Mouse (Mus musculus): ENCODE results near the gene Trmt10a. TPM values are rescaled to one million over a fixed set of nuclear protein-coding genes. Genes with fewer than 3 reads are reported as not detected.

Gene Trmt10a
- polyA plus RNA-seq, 1 experiment from 2014 or later = 9.4 TPM

GRCm38 (mm10) chr3:138182019-138182418 lies 38.8 kb downstream of the Trmt10a start:
- no peak for ATAC-seq

GRCm38 (mm10) chr3:138183371-138183770 lies 40.1 kb downstream of the Trmt10a start:
- H3K9ac ChIP-seq (ENCODE audit: low read depth, low read length) = no peak overlapping the region
- no peak overlapping the region for H3K4me3 ChIP-seq (ENCODE audit: low read length)
- H3K36me3 ChIP-seq (ENCODE audit: control insufficient read depth, insufficient read depth, low read length) = no peaks in the 10 kb centered on the region
- no peak for ATAC-seq
- no peaks in the 10 kb centered on the region for H3K27me3 ChIP-seq (replicated peaks; ENCODE audit: control insufficient read depth, insufficient read depth, low read length)
- no peak overlapping the region for H3K4me2 ChIP-seq (ENCODE audit: low read depth, low read length)
- H3K27ac ChIP-seq (ENCODE audit: low read length) = no peak overlapping the region
- WGBS = 82% methylated on average over 7 of the region's 7 CpGs
- no peaks in the 10 kb centered on the region for H3K9me3 ChIP-seq (ENCODE audit: control insufficient read depth, low read length)
- no peaks in the 10 kb centered on the region for H3K4me1 ChIP-seq (ENCODE audit: control insufficient read depth, insufficient read depth, low read length)

More at GRCm38 (mm10) chr3:138182019-138182418, 38.8 kb downstream of the Trmt10a start:
- Histone ChIP-seq H3K4me3 (ENCODE audit: low read length) (no peak overlapping the region), H3K27ac (ENCODE audit: low read length) (no peak overlapping the region), H3K9me3 (ENCODE audit: control insufficient read depth, low read length) (no peaks in the 10 kb centered on the region), H3K27me3 (replicated peaks; ENCODE audit: control insufficient read depth, insufficient read depth, low read length) (no peaks in the 10 kb centered on the region), H3K4me2 (ENCODE audit: low read depth, low read length) (no peak overlapping the region), H3K36me3 (ENCODE audit: control insufficient read depth, insufficient read depth, low read length) (no peaks in the 10 kb centered on the region), H3K9ac (ENCODE audit: low read depth, low read length) (no peak overlapping the region), H3K4me1 (ENCODE audit: control insufficient read depth, insufficient read depth, low read length) (no peaks in the 10 kb centered on the region)
- WGBS = 88% methylated on average over 2 of the region's 2 CpGs

GRCm38 (mm10) chr3:138185290-138185689 lies 42.0 kb downstream of the Trmt10a start:
- no peak overlapping the region for H3K9ac ChIP-seq (ENCODE audit: low read depth, low read length)
- no peak overlapping the region for H3K4me2 ChIP-seq (ENCODE audit: low read depth, low read length)
- H3K4me3 ChIP-seq (ENCODE audit: low read length) = no peak overlapping the region
- 47% methylated on average over 4 of the region's 4 CpGs for WGBS
- no peaks in the 10 kb centered on the region for H3K9me3 ChIP-seq (ENCODE audit: control insufficient read depth, low read length)
- no peaks in the 10 kb centered on the region for H3K4me1 ChIP-seq (ENCODE audit: control insufficient read depth, insufficient read depth, low read length)
- no peaks in the 10 kb centered on the region for H3K36me3 ChIP-seq (ENCODE audit: control insufficient read depth, insufficient read depth, low read length)
- no peaks in the 10 kb centered on the region for H3K27me3 ChIP-seq (replicated peaks; ENCODE audit: control insufficient read depth, insufficient read depth, low read length)
- H3K27ac ChIP-seq (ENCODE audit: low read length) = no peak overlapping the region
- ATAC-seq = peak; percentile 48

- ATAC-seq = no peak
- Histone ChIP-seq H3K27ac (ENCODE audit: low read length) (no peak overlapping the region), H3K4me2 (ENCODE audit: low read depth, low read length) (no peak overlapping the region), H3K27me3 (replicated peaks; ENCODE audit: control insufficient read depth, insufficient read depth, low read length) (no peaks in the 10 kb centered on the region), H3K36me3 (ENCODE audit: control insufficient read depth, insufficient read depth, low read length) (no peaks in the 10 kb centered on the region), H3K9me3 (ENCODE audit: control insufficient read depth, low read length) (no peaks in the 10 kb centered on the region), H3K9ac (ENCODE audit: low read depth, low read length) (no peak overlapping the region), H3K4me1 (ENCODE audit: control insufficient read depth, insufficient read depth, low read length) (no peaks in the 10 kb centered on the region), H3K4me3 (ENCODE audit: low read length) (no peak overlapping the region)
- WGBS = 85% methylated on average over 26 of the region's 26 CpGs
Observed at GRCm38 (mm10) chr3:138185995-138186930, 43.0 kb downstream of the Trmt10a start.

- no peak for ATAC-seq
- H3K27me3 ChIP-seq (replicated peaks; ENCODE audit: control insufficient read depth, insufficient read depth, low read length) = no peaks in the 10 kb centered on the region; the same call in 1 of the 2 replicates
- WGBS = 67% methylated on average over 7 of the region's 7 CpGs
Observed at GRCm38 (mm10) chr3:138192260-138192659, 49.0 kb downstream of the Trmt10a start.

GRCm38 (mm10) chr3:138193683-138194302 lies 50.5 kb downstream of the Trmt10a start, which contains the start of gene 4930579F01Rik:
Gene 4930579F01Rik (minus strand): TSS chr3:138193825.
- Histone ChIP-seq H3K4me3 (ENCODE audit: low read length) (no peak within 1 kb of the TSS), H3K4me1 (ENCODE audit: control insufficient read depth, insufficient read depth, low read length) (no peaks in the 10 kb centered on the region), H3K36me3 (ENCODE audit: control insufficient read depth, insufficient read depth, low read length) (no peaks in the 10 kb centered on the region), H3K27ac (ENCODE audit: low read length) (no peak within 1 kb of the TSS), H3K27me3 (replicated peaks; ENCODE audit: control insufficient read depth, insufficient read depth, low read length) (no peaks in the 10 kb centered on the region; the same call in 1 of the 2 replicates), H3K9ac (ENCODE audit: low read depth, low read length) (no peak within 1 kb of the TSS), H3K9me3 (ENCODE audit: control insufficient read depth, low read length) (no peaks in the 10 kb centered on the region), H3K4me2 (ENCODE audit: low read depth, low read length) (no peak within 1 kb of the TSS)
- no peak for ATAC-seq
- WGBS = 86% methylated on average over 15 of the region's 15 CpGs

More at GRCm38 (mm10) chr3:138192260-138192659, 49.0 kb downstream of the Trmt10a start:
- H3K9ac ChIP-seq (ENCODE audit: low read depth, low read length) = no peak overlapping the region
- no peaks in the 10 kb centered on the region for H3K4me1 ChIP-seq (ENCODE audit: control insufficient read depth, insufficient read depth, low read length)
- H3K4me2 ChIP-seq (ENCODE audit: low read depth, low read length) = no peak overlapping the region
- H3K36me3 ChIP-seq (ENCODE audit: control insufficient read depth, insufficient read depth, low read length) = no peaks in the 10 kb centered on the region
- H3K9me3 ChIP-seq (ENCODE audit: control insufficient read depth, low read length) = no peaks in the 10 kb centered on the region
- no peak overlapping the region for H3K27ac ChIP-seq (ENCODE audit: low read length)
- H3K4me3 ChIP-seq (ENCODE audit: low read length) = no peak overlapping the region

GRCm38 (mm10) chr3:138197093-138197492 lies 53.8 kb downstream of the Trmt10a start:
- no peak for ATAC-seq
- no peaks in the 10 kb centered on the region for H3K4me1 ChIP-seq (ENCODE audit: control insufficient read depth, insufficient read depth, low read length)
- H3K9ac ChIP-seq (ENCODE audit: low read depth, low read length) = no peak overlapping the region
- H3K27ac ChIP-seq (ENCODE audit: low read length) = no peak overlapping the region
- no peak overlapping the region for H3K4me3 ChIP-seq (ENCODE audit: low read length)
- no peaks in the 10 kb centered on the region for H3K9me3 ChIP-seq (ENCODE audit: control insufficient read depth, low read length)
- 86% methylated on average over 14 of the region's 14 CpGs for whole genome bisulfite sequencing
- no peak overlapping the region for H3K4me2 ChIP-seq (ENCODE audit: low read depth, low read length)
- H3K36me3 ChIP-seq (ENCODE audit: control insufficient read depth, insufficient read depth, low read length) = no peaks in the 10 kb centered on the region
- H3K27me3 ChIP-seq (replicated peaks; ENCODE audit: control insufficient read depth, insufficient read depth, low read length) = no peaks in the 10 kb centered on the region; the same call in 1 of the 2 replicates

- ATAC-seq = no peak
- Histone ChIP-seq H3K9me3 (ENCODE audit: control insufficient read depth, low read length) (no peaks in the 10 kb centered on the region), H3K4me3 (ENCODE audit: low read length) (no peak overlapping the region), H3K36me3 (ENCODE audit: control insufficient read depth, insufficient read depth, low read length) (no peaks in the 10 kb centered on the region), H3K4me1 (ENCODE audit: control insufficient read depth, insufficient read depth, low read length) (no peaks in the 10 kb centered on the region), H3K4me2 (ENCODE audit: low read depth, low read length) (no peak overlapping the region), H3K27me3 (replicated peaks; ENCODE audit: control insufficient read depth, insufficient read depth, low read length) (no peaks in the 10 kb centered on the region; the same call in 1 of the 2 replicates), H3K27ac (ENCODE audit: low read length) (no peak overlapping the region), H3K9ac (ENCODE audit: low read depth, low read length) (no peak overlapping the region)
- WGBS = 67% methylated on average over 9 of the region's 9 CpGs
Observed at GRCm38 (mm10) chr3:138197556-138197955, 54.3 kb downstream of the Trmt10a start.

- Histone ChIP-seq H3K9me3 (ENCODE audit: control insufficient read depth, low read length) (no peaks in the 10 kb centered on the region), H3K4me2 (ENCODE audit: low read depth, low read length) (peak overlapping the region; percentile 52), H3K9ac (ENCODE audit: low read depth, low read length) (peak overlapping the region; percentile 53; the same call in 1 of the 2 replicates), H3K27me3 (replicated peaks; ENCODE audit: control insufficient read depth, insufficient read depth, low read length) (no peaks in the 10 kb centered on the region; the same call in 1 of the 2 replicates), H3K27ac (ENCODE audit: low read length) (no peak overlapping the region), H3K36me3 (ENCODE audit: control insufficient read depth, insufficient read depth, low read length) (no peaks in the 10 kb centered on the region), H3K4me1 (ENCODE audit: control insufficient read depth, insufficient read depth, low read length) (no peaks in the 10 kb centered on the region), H3K4me3 (ENCODE audit: low read length) (peak overlapping the region; percentile 33)
- ATAC-seq = peak; percentile 81
- 26% methylated on average over 20 of the region's 20 CpGs for WGBS
Observed at GRCm38 (mm10) chr3:138197973-138198721, 54.9 kb downstream of the Trmt10a start.
